Mouse (Mus musculus): ENCODE data around the gene Il21r.

GRCm38 (mm10) chr7:125579545-125580219 is 23.5 kb upstream of the Il21r start:
- no peak for TF ChIP-seq CTCF (IDR thresholded peaks at IDR 0.05; ENCODE audit: insufficient read depth, low read depth, low read length)
- TF ChIP-seq POLR2A (IDR thresholded peaks at IDR 0.05; ENCODE audit: insufficient read depth, low read depth, low read length): no peak
